ENCODE assay signal across 9 mouse cellular contexts in the genomic region with DNA sequence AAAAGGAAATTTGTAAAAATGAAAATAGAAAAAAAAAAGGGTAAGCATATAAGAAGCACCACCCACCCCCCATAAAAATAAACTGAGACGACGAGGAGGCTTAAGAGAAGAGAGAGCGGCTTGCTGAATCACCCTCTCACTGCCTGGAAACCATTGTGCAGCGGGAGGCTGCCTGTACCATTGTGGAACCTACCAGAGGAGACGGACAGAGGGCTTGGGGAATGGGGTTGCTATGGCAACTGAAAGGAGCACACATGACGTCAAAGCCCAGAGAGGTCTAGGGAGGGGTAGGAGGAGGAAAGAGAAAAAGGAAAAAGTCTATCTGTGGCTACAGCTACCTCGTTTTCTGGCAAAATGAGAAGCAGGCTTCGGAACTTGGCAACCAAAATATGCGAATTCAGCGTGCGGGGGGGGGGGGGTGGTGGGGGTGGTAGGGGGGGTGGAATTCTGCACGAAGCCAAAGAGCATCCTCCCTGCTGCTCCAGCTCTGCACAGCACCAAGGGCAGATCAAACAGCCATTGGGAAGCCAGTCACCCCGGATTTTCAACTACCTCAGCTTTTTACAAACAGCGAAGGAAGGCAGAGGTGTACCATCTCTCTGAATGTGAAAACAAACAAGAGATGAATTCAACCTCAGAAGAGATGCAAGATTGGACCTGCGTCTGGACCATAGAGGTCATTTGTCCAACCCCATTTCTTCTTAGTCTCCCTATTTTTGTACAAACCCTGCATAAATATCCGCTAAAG. TPM values are rescaled to one million over a fixed set of nuclear protein-coding genes. Genes with fewer than 3 reads are reported as not detected.
A peak's percentile ranks its signal among the peaks of the same experiment; 100 is the strongest.
DNase-seq lines count a peak whose midpoint lies in the region; ATAC-seq lines count a peak whose summit lies in the region.
"Had no signal": no experiment of that assay in that cellular context is flagged by ENCODE, and none has a peak within 500 bp of the region (broad histone marks: within the 10 kb centered on the region; RNA-seq: fewer than 3 reads in every experiment).

A gene (minus strand): TSS at position 234 of the 748 bp plus-strand sequence.

- H3K9ac ChIP-seq in hindbrain, embryonic 14.5 days: peak within 1 kb of the TSS; percentile 93

- peak within 1 kb of the TSS; percentile 74 for H3K4me2 ChIP-seq in hindbrain, embryonic 14.5 days (replicated peaks)

- DNase-seq in R1 (ENCODE audit: low read depth, low spot score): peak; percentile 94
- peak; percentile 96 for DNase-seq in cerebellum, adult 9-11 months
- DNase-seq in frontal cortex, postnatal 14 days (ENCODE audit: low spot score in 2 of 2): peak; percentile 80 to 85
- peak; percentile 95 for DNase-seq in hindbrain, embryonic 14.5 days (ENCODE audit: low spot score)
- peak; percentile 74 to 79 for DNase-seq in layer of hippocampus, postnatal 10 days (ENCODE audit: low spot score in 2 of 2)
- DNase-seq in midbrain, embryonic 10.5 days (ENCODE audit: low spot score): peak; percentile 85
- DNase-seq in right cerebral cortex, postnatal 4 days: peak; percentile 73

- H3K9me3 ChIP-seq in hindbrain, embryonic 14.5 days (ENCODE audit: control insufficient read depth, low read length): 0 out of 2 replicates have a peak, but pooled peaks cover 6% of the 10 kb centered on the region
- H3K9me3 ChIP-seq in midbrain, embryonic 10.5 days (replicated peaks): peaks cover 8% of the 10 kb centered on the region; the same call in 1 of the 2 replicates

- H3K4me1 ChIP-seq in hindbrain, embryonic 14.5 days (replicated peaks; ENCODE audit: control insufficient read depth, insufficient read depth, low read length): peaks cover 22% of the 10 kb centered on the region
- peaks cover 40% of the 10 kb centered on the region for H3K4me1 ChIP-seq in midbrain, embryonic 10.5 days

- ATAC-seq in hindbrain, embryonic 14.5 days (ENCODE audit: low FRiP score): peak; percentile 99
- ATAC-seq in megakaryocyte, adult 5-6 weeks (ENCODE audit: poor library complexity, severe bottlenecking): no peak

- H3K4me3 ChIP-seq in hindbrain, embryonic 14.5 days (replicated peaks; ENCODE audit: low read length): peak within 1 kb of the TSS; percentile 67
- H3K4me3 ChIP-seq in midbrain, embryonic 10.5 days: peak within 1 kb of the TSS; percentile 54

- H3K36me3 ChIP-seq in hindbrain, embryonic 14.5 days (replicated peaks; ENCODE audit: control insufficient read depth, insufficient read depth): no peaks in the 10 kb centered on the region
- no peaks in the 10 kb centered on the region for H3K36me3 ChIP-seq in midbrain, embryonic 10.5 days

- no peaks in the 10 kb centered on the region for H3K27me3 ChIP-seq in hindbrain, embryonic 14.5 days (ENCODE audit: control insufficient read depth, insufficient read depth, low read length)
- H3K27me3 ChIP-seq in midbrain, embryonic 10.5 days (ENCODE audit: low read depth, poor library complexity, severe bottlenecking): no peaks in the 10 kb centered on the region

- WGBS in hindbrain, embryonic 14.5 days: 6% methylated on average over 16 of the region's 16 CpGs
- 8% methylated on average over 16 of the region's 16 CpGs for WGBS in midbrain, embryonic 10.5 days

- H3K27ac ChIP-seq in hindbrain, embryonic 14.5 days: peak within 1 kb of the TSS; percentile 95
- peak within 1 kb of the TSS; percentile 87 for H3K27ac ChIP-seq in midbrain, embryonic 10.5 days (replicated peaks)

RNA-seq across cellular contexts. Expression of the gene that starts here (rescaled TPM):
- polyA plus RNA-seq in hindbrain, embryonic 14.5 days (2014; fragmentation: Nextera tagmentation; extraction: Ambion mirVana): 86.6 and 107 TPM in 2 replicates
- 100 to 1,000 TPM; 298 to 310 TPM for total RNA-seq in layer of hippocampus, postnatal 10 days (2021)
- 14.9 and 36.6 TPM in 2 replicates for polyA plus RNA-seq in midbrain, embryonic 10.5 days (2016; fragmentation: Nextera tagmentation; extraction: Ambion mirVana)
- total RNA-seq in megakaryocyte, adult 5-6 weeks (2015): not detected in 2 replicates
- total RNA-seq in megakaryocyte, adult 5-6 weeks (2017): not detected in 2 replicates
- total RNA-seq: neutrophil, adult 5-6 weeks had no signal

Comparison
In these comparisons a context has a peak if more than half of its experiments do, and no peak if none do; other contexts are left out.
1. RNA of the gene that starts here (total RNA-seq): 298 to 310 TPM in layer of hippocampus, postnatal 10 days; not detected in megakaryocyte, adult 5-6 weeks; every median in the first group is over 100 times any median in the second.
2. Peak in every context shown above with its lines, with median percentiles within 50 percentile points of each other: DNase-seq.